Mouse (Mus musculus) layer of hippocampus, postnatal 25 days (tissue): ENCODE measurements around the gene Rpl6. TPM values are rescaled to one million over a fixed set of nuclear protein-coding genes. Genes with fewer than 3 reads are reported as not detected.
A peak's percentile ranks its signal among the peaks of the same experiment; 100 is the strongest.
"Not testable (repeated sequence)": the region's sequence is repeated elsewhere in the genome, so short reads cannot be mapped to it uniquely, and the experiment has no call there.

ENCODE experiments used
- DNase-seq, 2 experiments: peaks; one replicate each; pipeline ENCODE4 v3.0.0; 2022; ENCODE audit warnings: mixed read lengths in 2 of 2, low spot score in 1 of 2; ENCODE audit errors: extremely low spot score in 1 of 2
- total RNA-seq, 2 experiments: library from RNA; stranded (reverse); gene quantifications; 2 replicates each; pipeline ENCODE4 v1.2.3; 2021

Gene Rpl6
- total RNA-seq, 2 experiments from 2014 or later: 433 to 489 TPM

DNA sequence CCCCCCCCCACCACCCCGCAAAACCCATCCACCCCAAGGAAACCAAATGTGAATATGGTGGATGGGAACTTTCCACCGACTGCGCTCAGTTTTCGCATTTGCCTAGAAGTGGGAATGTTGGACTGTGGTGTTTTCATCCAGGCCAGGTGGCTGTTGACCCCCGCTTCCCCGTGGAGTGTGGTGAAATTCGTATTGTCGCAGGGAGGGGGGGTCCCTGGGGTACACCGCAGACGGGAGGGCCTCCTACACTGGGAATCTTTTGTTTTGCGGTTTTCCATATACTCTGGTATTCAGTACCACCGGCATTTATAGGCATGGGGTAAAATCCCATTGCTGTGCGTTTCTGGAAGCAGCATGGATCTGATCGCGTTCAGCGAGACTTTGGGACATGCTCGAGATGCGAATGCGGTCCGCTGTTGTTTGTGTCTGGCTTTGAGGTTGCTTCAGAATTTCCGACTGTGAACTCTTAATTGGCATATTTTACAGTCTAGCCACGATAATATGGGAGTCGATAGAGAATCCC lies 17.1 kb downstream of the Rpl6 start:
- no peak for DNase-seq

DNA sequence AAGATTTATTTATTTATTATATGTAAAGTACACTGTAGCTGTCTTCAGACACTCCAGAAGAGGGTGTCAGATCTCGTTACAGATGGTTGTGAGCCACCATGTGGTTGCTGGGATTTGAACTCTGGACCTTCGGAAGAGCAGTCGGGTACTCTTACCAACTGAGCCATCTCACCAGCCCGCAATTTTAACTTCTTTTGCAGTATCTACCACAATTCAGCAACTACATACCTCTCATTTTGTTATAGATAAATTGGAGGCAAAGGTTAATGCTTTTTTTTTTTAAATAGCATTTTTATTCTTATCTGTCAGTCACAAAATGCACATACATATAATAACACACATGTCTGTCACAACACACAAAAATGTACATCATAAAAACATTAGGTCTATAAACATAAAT lies 19.7 kb downstream of the Rpl6 start:
- not testable (repeated sequence) for DNase-seq

DNA sequence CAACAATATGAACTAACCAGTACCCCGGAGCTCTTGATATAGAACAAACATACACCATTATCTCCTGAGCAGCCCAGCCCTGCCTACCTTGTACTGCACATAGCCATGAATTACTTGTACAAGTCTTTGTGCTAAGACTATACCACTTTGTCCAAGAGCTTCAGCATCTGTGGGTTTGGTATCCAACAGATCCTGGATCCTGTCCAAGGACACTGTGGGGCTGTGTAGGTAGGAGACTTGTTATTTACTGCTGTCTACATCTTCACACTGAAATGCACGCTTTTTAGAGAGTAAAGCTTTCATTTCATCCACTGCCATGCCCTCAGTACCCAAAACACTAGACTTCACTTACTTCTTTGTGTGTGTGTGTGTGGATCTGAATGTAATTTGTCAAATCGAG lies 20.6 kb downstream of the Rpl6 start:
- no peak for DNase-seq

DNA sequence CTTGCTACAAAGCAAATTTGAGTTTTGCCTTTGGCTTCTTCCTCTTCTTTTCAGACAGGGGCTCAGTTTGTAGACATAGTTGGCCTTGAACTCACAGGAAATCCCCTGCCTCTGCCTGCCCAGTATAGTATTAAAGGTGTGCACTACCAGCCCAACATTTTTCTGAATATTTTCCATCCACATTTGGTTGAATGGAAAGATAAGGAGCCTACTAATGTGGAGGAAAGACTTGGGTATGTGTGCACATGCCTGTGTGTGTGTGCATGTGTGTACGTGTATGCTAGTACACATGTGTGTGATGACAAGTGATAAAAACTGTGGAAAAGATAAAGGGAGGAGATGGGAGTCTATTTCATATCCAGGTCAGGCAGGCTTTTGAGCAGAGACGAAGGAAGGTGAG lies 21.6 kb downstream of the Rpl6 start:
- no peak for DNase-seq

GRCm38 (mm10) chr5:121226406-121226805 lies 22.1 kb downstream of the Rpl6 start:
- DNase-seq: no peak

DNA sequence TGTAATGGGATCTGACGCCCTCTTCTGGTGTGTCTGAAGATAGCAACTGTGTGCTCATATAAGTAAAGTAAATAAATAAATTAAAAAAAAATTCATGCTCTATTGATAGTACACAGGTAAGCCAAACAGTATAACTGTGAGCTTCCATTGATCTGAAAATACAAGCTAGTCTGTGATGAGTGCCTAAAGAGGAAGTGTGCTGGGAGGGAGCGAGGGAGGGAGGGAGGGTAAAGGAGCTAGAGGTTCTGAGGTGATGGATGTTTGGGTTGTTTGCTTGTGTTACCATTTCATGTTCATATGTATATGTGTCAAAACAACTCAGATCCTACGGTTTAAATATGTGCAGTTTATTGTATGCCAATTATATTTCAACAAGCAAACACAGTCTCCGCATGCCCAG lies 22.6 kb downstream of the Rpl6 start:
- no peak for DNase-seq

DNA sequence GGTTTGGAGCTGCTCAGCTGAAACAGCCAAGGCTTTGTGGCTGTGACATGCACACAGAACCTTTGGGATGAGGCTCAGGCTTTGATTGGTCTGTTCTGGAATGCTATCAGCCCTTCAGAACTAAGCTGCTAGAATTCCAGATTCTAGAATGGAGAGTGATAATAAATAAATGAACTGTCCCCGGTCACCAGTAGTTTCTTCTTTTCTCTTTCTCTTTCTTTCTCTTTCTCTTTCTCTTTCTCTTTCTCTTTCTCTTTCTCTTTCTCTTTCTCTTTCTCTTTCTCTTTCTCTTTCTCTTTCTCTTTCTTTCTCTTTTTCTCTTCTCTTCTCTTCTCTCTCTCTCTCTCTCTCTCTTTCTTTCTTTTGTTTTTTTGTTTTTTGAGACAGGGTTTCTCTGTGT lies 23.0 kb downstream of the Rpl6 start:
- not testable (repeated sequence) for DNase-seq

DNA sequence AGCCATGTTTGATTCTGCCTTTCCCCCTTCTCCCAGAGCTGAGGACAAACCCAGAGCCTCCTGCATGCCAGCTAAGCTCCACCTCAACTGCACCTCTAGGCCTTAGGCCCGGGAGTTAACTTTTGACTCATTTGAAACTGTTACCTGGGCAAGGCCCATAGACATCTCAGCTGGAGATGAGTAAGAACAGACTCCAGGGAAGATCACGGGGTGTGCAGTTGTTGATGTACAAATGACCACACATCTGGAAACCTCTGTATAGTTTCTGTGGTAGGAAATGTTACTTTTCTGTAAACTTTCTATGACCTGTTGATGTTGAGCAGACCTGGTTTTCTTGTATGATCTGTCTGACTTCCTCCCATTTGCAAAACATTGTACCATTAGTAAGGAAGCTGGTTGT lies 24.9 kb downstream of the Rpl6 start:
- DNase-seq: no peak

DNA sequence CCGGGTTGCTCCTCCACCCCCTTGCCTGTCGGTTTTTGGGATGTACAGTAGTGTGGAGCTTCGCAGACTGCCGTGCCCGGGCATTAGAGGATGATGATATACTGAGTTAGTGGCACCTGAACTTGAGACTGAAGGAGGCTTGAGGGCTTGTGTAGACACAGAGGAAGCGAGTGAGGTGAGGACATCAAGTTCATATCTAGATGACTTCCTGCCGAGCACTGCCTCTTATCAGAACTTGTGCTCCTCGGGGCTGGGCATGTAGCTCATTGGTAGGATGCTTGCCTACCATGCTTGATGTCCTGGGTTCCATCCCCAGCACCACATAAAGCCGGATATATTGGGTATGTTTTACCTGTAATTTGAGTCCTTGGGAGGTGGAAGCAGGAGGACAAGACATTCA lies 26.5 kb downstream of the Rpl6 start:
- no peak for DNase-seq

- DNase-seq: no peak
Observed at GRCm38 (mm10) chr5:121232789-121233188, 28.5 kb downstream of the Rpl6 start.

- DNase-seq: no peak
Observed at GRCm38 (mm10) chr5:121233726-121234125, 29.4 kb downstream of the Rpl6 start.

GRCm38 (mm10) chr5:121236171-121236570 lies 31.9 kb downstream of the Rpl6 start:
- no peak for DNase-seq

GRCm38 (mm10) chr5:121238208-121238607 lies 33.9 kb downstream of the Rpl6 start:
- no peak for DNase-seq

GRCm38 (mm10) chr5:121239846-121240245 lies 35.6 kb downstream of the Rpl6 start:
- DNase-seq: peak in 1 of 2 experiments; percentile 51

GRCm38 (mm10) chr5:121241182-121241581 lies 36.9 kb downstream of the Rpl6 start:
- DNase-seq: no peak

GRCm38 (mm10) chr5:121242261-121242660 lies 38.0 kb downstream of the Rpl6 start:
- no peak for DNase-seq

DNA sequence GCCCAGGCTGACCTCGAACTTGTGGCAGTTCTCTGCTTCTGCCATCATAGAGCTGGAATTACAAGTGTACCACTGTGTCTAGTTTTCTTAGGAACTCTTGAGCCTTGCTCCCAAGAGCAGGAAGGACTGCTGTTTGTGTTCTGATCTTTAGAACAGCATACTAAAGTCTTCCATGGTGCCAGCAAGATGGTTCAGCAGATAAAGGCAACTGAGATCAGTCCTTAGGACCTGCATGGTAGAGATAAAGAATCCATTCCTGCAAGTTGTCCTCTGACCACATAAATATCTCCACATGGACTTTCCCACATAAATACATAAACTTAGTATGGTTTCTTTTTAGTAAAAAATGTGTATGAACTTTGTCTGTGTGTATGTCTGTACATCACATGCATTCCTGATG lies 38.4 kb downstream of the Rpl6 start:
- no peak for DNase-seq

DNA sequence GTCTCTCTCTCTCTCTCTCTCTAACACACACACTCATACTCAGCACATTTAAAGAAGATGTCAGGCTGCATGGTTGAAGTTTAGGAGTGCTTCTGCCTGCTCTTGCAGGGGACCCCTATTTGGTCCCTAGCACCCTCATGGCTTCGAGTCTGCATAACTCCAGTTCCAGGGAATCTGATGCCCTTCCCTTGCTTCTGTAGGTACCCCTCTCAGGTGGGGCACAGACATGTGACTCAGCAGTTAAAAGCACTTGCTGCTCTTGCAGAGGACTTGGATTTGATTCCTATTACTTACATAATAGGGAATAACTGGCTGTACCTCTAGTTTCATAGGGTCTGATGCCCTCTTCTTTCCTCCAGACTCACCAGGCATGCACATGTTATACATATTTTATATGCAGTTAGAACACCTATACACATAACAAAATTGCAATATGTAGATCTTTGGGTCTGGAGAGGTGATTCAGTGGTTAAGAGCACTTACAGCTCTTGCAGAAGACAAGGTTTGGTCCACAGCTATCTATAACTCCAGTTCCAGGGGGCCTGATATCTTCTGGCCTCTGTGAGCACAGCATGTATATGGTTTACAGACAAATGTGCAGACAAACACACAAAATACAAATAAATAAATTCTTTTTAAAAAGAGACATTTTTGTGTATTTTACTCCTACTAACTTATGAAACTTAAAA lies 39.5 kb downstream of the Rpl6 start:
- DNase-seq: no peak

DNA sequence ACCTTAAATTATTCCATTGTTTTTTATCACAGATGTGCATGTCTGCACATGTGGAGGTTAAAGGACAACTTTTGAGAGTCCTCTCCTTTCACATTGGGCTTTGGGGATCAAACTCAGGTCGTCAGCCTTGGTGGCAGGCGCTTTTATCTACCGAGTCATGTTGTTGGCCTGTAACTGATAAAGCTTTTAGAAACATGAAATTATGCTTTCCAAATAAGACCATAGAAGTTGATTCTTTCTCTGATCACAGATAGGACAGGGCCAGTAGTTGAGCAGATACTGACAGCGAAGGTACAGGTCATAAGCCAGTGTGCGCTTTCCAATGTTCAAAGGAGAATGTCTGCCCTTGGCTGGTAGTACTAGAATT lies 40.1 kb downstream of the Rpl6 start:
- DNase-seq: no peak

GRCm38 (mm10) chr5:121245201-121245600 lies 40.9 kb downstream of the Rpl6 start:
- DNase-seq: no peak

GRCm38 (mm10) chr5:121248766-121249394 lies 44.6 kb downstream of the Rpl6 start:
- no peak for DNase-seq

DNA sequence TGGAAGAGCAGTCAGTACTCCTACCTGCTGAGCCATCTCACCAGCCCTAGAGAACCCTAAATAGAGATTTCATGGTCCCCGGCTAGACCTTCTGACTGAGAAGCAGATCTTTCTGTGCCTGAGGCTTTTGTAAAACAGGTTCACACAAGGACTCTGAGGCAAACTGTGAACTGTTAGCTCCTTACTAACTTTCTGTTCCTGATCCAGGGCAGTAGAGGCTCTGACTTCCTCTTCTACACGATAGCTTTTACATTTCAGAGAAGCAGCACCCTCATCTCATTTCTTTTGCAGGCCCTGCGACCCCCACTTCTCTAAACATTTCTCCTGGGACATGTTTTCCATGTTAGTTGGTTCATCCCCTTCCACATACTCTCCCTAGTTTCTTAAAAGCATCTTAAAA lies 45.4 kb downstream of the Rpl6 start:
- DNase-seq: no peak
